33 mouse cellular contexts compared by ENCODE assay signal in the genomic region with DNA sequence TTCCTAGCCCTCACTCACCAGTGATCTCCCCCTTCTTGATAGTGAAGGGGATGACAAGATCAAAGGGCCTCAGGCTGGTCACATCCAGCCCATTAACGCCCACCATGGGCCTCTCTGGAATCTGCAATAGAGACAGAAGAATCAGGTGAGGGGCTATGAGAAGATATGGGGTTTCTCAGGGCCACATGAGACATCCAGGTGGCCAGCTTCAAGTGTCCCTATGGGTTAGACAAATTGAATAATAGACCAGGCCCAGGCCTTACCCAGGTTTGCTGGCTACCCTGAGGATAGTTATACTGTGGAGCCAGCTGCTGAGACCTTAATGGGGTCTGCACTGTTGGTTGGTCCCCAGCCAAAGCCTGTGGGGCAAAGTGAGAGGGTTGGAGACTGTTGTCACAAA.
"Had no signal": no experiment of that assay in that cellular context is flagged by ENCODE, and none has a peak within 500 bp of the region (broad histone marks: within the 10 kb centered on the region; RNA-seq: fewer than 3 reads in every experiment).

No protein-coding gene starts in this region.

- ATAC-seq: hindbrain, postnatal 0 days; inflammation-experienced regulatory T-cells, adult 6 months; intestine, embryonic 15.5 days; intestine, embryonic 16.5 days; intestine, postnatal 0 days had no signal

- DNase-seq: heart, postnatal 10 days; heart, postnatal 14 days; heart, postnatal 4 days; kidney, adult 11 months; kidney, adult 18-20 months; kidney, adult 2 months; kidney, adult 8-10 months; kidney, adult 9 months; kidney, postnatal 10 days; kidney, postnatal 14 days; kidney, postnatal 25 days; kidney, postnatal 36 days; kidney, postnatal 4 days; layer of hippocampus, adult 9-11 months; layer of hippocampus, postnatal 36 days had no signal

- H3K27ac ChIP-seq: heart, embryonic 10.5 days; heart, embryonic 13.5 days; heart, embryonic 15.5 days; hindbrain, embryonic 10.5 days; hindbrain, embryonic 12.5 days; hindbrain, embryonic 13.5 days; hindbrain, embryonic 14.5 days; hindbrain, embryonic 15.5 days; hindbrain, postnatal 0 days; intestine, embryonic 15.5 days; kidney, embryonic 15.5 days; kidney, postnatal 0 days; layer of hippocampus, adult 2 months had no signal

- H3K27me3 ChIP-seq: heart, embryonic 12.5 days; heart, embryonic 13.5 days; heart, embryonic 15.5 days; hindbrain, embryonic 12.5 days; hindbrain, embryonic 13.5 days; hindbrain, embryonic 15.5 days; intestine, embryonic 15.5 days; kidney, embryonic 15.5 days had no signal

- H3K4me1 ChIP-seq: heart, embryonic 10.5 days; heart, embryonic 12.5 days; heart, embryonic 13.5 days; heart, embryonic 15.5 days; hindbrain, embryonic 10.5 days; hindbrain, embryonic 12.5 days; hindbrain, embryonic 13.5 days; hindbrain, embryonic 15.5 days; intestine, embryonic 15.5 days; kidney, embryonic 15.5 days had no signal

- H3K9ac ChIP-seq: heart, embryonic 12.5 days; heart, embryonic 13.5 days; heart, embryonic 15.5 days; hindbrain, embryonic 12.5 days; hindbrain, embryonic 13.5 days; hindbrain, embryonic 14.5 days; hindbrain, embryonic 15.5 days; intestine, embryonic 15.5 days; kidney, embryonic 15.5 days had no signal

- H3K4me3 ChIP-seq: heart, embryonic 10.5 days; heart, embryonic 12.5 days; heart, embryonic 13.5 days; heart, embryonic 15.5 days; hindbrain, embryonic 10.5 days; hindbrain, embryonic 12.5 days; hindbrain, embryonic 13.5 days; hindbrain, embryonic 15.5 days; intestine, embryonic 15.5 days; kidney, embryonic 15.5 days; layer of hippocampus, adult 2 months had no signal

- H3K4me2 ChIP-seq: heart, embryonic 11.5 days; heart, embryonic 12.5 days; heart, embryonic 13.5 days; heart, embryonic 15.5 days; hindbrain, embryonic 12.5 days; hindbrain, embryonic 13.5 days; hindbrain, embryonic 14.5 days; hindbrain, embryonic 15.5 days; intestine, embryonic 15.5 days; kidney, embryonic 15.5 days had no signal

- H3K9me3 ChIP-seq: heart, embryonic 10.5 days; heart, embryonic 12.5 days; heart, embryonic 13.5 days; heart, embryonic 15.5 days; hindbrain, embryonic 10.5 days; hindbrain, embryonic 12.5 days; hindbrain, embryonic 13.5 days; hindbrain, embryonic 15.5 days; intestine, embryonic 15.5 days; kidney, embryonic 15.5 days had no signal
